Mouse (Mus musculus): Measurements from ENCODE around the gene Slc37a2.

Gene Slc37a2

GRCm38 (mm10) chr9:37220755-37221154 lies 34.8 kb downstream of the Slc37a2 start:
- DNase-seq (ENCODE audit: inconsistent age in 2 of 2, low spot score in 1 of 2), result peak in 1 of 2 experiments; percentile 27

GRCm38 (mm10) chr9:37214327-37215060 lies 41.0 kb downstream of the Slc37a2 start:
- no peak for DNase-seq (ENCODE audit: inconsistent age in 2 of 2, low spot score in 1 of 2)

GRCm38 (mm10) chr9:37213060-37213738 lies 42.3 kb downstream of the Slc37a2 start:
- no peak for DNase-seq (ENCODE audit: inconsistent age in 2 of 2, low spot score in 1 of 2)

DNA sequence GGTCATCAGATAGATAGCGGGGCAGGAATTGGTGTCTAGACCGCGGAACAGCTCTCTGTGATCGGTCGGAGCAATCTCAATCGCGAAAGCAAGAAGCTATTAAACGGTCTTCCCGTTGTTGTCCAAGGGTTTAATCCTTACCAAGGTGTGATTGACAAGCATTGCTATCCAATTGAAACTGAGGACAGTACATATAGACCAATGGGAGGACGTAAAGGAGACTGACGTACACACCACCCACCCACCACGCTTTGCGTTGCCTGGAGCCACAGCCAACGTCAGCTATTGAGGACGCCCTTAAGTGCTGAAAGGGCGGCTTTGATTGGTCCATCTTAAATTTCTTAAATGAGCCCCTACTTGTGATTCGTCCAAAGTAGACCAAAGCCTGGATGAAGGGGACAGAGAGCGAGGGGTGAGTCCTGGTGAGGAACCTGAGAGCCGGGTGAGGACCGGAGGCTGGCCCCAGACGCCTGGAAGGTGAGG lies 47.6 kb downstream of the Slc37a2 start, which contains the start of gene Tmem218:
TSS of gene Tmem218 (plus strand) at position 295 of the 483 bp plus-strand sequence.
- peak; percentile 93 to 98 for DNase-seq (ENCODE audit: inconsistent age in 2 of 2, low spot score in 1 of 2)

- no peak for DNase-seq (ENCODE audit: inconsistent age in 2 of 2, low spot score in 1 of 2)
These were observed 51.7 kb downstream of the Slc37a2 start for GRCm38 (mm10) chr9:37203884-37204283.

GRCm38 (mm10) chr9:37200414-37200813 lies 55.1 kb downstream of the Slc37a2 start:
- DNase-seq (ENCODE audit: inconsistent age in 2 of 2, low spot score in 1 of 2), result no peak

DNA sequence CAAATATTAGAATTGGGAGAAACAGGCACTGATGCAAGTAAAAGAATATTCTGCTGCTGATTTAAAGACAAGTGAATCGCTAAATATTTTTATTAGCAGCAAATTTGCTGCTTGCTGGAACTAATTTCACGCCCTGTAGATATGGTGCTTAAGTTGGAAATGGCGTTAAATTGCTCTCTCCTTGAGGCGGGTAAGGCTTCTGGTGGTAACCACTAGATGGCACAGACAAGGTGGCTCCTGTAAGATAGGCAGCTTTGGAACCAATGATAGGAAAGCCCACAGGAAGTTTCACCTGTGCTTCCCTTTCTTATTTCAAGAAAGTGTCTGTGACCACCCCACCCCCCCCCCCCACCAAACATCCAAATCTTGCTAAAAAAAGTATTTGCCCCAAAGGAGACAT lies 58.5 kb downstream of the Slc37a2 start:
- no peak for DNase-seq (ENCODE audit: inconsistent age in 2 of 2, low spot score in 1 of 2)

GRCm38 (mm10) chr9:37188024-37188423 lies 67.5 kb downstream of the Slc37a2 start:
- DNase-seq (ENCODE audit: inconsistent age in 2 of 2, low spot score in 1 of 2), result no peak

GRCm38 (mm10) chr9:37187407-37187806 lies 68.1 kb downstream of the Slc37a2 start:
- no peak for DNase-seq (ENCODE audit: inconsistent age in 2 of 2, low spot score in 1 of 2)

GRCm38 (mm10) chr9:37183176-37183575 lies 72.4 kb downstream of the Slc37a2 start:
- DNase-seq (ENCODE audit: inconsistent age in 2 of 2, low spot score in 1 of 2), result peak in 1 of 2 experiments; percentile 29

DNA sequence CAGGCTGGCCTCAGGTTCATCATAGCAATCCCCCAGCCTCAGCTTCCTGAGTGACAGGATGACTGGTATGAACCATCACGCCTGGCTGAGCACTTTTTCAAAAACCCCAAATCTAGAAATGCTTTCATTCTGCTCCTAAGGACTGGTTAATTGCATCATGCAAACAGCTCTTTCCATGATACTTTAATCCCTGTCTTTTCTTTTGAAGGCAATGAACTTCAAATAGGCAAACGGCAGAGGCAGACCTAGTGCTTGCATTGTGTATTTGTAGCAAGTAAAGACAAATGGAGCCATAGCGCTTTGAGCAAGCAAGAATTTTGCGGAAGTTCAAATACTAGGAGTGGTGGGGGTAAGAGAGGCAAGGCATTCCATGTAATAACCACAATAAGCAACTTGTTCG lies 73.9 kb downstream of the Slc37a2 start:
- no peak for DNase-seq (ENCODE audit: inconsistent age in 2 of 2, low spot score in 1 of 2)

- no peak for DNase-seq (ENCODE audit: inconsistent age in 2 of 2, low spot score in 1 of 2)
These were observed 75.9 kb downstream of the Slc37a2 start for GRCm38 (mm10) chr9:37179596-37179995.

- no peak for DNase-seq (ENCODE audit: inconsistent age in 2 of 2, low spot score in 1 of 2)
These were observed 76.6 kb downstream of the Slc37a2 start for GRCm38 (mm10) chr9:37178911-37179310.
